Mouse (Mus musculus): Measurements from ENCODE around the gene Nagpa.
"Not testable (repeated sequence)": the region's sequence is repeated elsewhere in the genome, so short reads cannot be mapped to it uniquely, and the experiment has no call there.

- TF ChIP-seq CTCF, EP300 (IDR thresholded peaks at IDR 0.05; ENCODE audit: low read depth): not testable (repeated sequence)
Observed at GRCm38 (mm10) chr16:5226534-5226933, 22.7 kb upstream of the Nagpa start.
